Mouse (Mus musculus) neural tube, postnatal 0 days (tissue): ENCODE measurements around the gene Utp6. TPM values are rescaled to one million over a fixed set of nuclear protein-coding genes. Genes with fewer than 3 reads are reported as not detected.

Experiments used
- polyA plus RNA-seq: library from polyadenylated mRNA; unstranded; fragments of >200 nt; fragmentation: Nextera tagmentation; extraction: Ambion mirVana; gene quantifications from 2 replicates; pipeline ENCODE4 v1.2.1, GENCODE M21; 2015

Gene Utp6
- polyA plus RNA-seq: 27.1 and 29.9 TPM in 2 replicates

DNA sequence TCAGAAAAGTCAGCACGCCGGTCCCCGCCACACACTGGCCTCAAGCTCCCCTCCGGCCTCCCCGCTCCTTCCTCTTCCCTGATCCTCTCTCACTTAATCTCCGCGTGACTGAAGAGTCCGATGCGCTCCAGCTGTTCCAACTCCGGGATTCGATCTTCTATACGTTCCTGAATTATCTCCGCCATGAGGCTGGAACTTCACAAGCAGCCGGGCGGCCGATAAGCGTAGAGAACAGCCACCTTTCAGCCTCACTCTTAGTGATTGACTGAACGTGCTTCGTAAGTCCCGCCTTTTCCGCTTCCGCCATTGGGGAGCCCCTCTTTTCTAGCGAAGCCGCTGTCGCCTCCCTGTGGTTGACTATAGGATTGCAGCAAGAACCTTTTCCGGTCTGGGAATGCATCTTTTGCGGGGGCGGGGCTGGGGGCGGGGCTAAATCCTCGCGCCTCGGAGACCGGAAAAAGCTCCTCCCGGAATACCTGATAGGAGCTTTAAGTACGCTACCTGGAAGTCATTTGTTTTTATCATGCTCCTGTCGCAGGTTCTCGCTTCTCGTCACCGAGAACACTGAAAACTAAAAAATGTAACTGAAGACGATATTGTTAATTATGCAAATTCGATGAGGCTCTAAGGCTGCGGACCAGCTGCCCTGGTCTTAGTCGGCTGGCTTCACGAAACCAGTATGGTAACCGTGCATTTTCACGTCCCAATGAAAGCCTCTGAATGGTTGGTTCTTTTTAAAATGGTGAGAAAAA lies at the start of gene Utp6:
Gene Utp6 (minus strand): TSS at position 266 of the 752 bp plus-strand sequence.

DNA sequence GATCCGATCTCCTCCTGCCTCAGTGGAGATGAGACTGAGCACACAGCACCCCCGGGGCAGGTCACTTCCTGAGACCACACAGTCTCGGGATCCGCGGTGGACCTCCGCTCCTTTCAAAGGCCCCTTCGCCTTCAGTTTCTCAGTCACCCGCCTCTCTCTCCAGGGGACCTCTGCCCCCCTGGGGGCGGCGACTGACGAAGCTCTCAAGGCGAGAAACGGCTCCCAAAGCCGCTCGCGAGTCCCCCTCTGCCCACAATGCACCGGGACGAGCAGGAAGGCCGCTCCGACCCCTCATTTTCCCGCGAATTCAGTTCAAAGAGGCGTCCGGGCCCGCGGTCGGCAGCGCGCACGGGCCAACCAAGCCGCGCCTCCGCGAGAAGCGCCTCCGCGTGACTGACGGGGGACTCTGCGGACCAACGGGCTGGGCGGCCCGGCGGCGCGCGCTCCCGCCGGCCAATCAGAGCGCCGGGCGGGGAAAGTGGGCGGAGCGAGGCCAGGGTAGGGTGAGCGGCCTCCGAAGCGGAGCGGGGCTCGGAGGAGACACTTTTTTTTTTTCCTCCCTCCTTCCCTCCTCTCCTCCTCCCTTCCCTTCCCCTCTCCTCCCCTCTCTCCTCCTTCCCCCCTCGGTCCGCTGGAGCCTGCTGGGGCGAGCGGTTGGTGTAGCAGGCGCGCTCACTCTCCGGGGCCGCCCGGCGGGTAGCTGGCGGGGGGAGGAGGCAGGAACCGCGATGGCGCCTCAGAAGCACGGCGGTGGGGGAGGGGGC lies 30.6 kb upstream of the Utp6 start, which contains the start of gene Suz12:
Gene Suz12 (plus strand): TSS at position 515 of the 764 bp plus-strand sequence.

Other genes with a start within 250 kb of the Utp6 start
- 9.7 and 10.6 TPM in 2 replicates for gene Suz12, start 30.7 kb upstream of the Utp6 start, polyA plus RNA-seq
- 12.7 and 15.5 TPM in 2 replicates for gene Crlf3, start 118.6 kb upstream of the Utp6 start, polyA plus RNA-seq
- 3.3 and 3.8 TPM in 2 replicates for gene Atad5, start 127.0 kb upstream of the Utp6 start, polyA plus RNA-seq
- gene Tefm, start 179.8 kb upstream of the Utp6 start, polyA plus RNA-seq: 20.3 and 24.4 TPM in 2 replicates
- 4.7 and 5.0 TPM in 2 replicates for gene Adap2, start 191.7 kb upstream of the Utp6 start, polyA plus RNA-seq
- 3.7 and 5.3 TPM in 2 replicates for gene Rnf135, start 221.5 kb upstream of the Utp6 start, polyA plus RNA-seq
- 59.0 and 64.0 TPM in 2 replicates for gene Rhot1, start 246.6 kb upstream of the Utp6 start, polyA plus RNA-seq